Mouse (Mus musculus) frontal cortex, postnatal 10 days (tissue): ENCODE measurements at regions not wholly inside any gene's neighbourhood (a gene's known extent, or its start where the extent isn't known, plus 50 kb on each side); places are given as distances from the start of the nearest gene placed in this dataset.

ENCODE experiments used
- DNase-seq, 2 experiments: peaks; one replicate each; pipeline ENCODE4 v3.0.0; 2022; ENCODE audit warnings: low spot score in 2 of 2, mixed read lengths in 1 of 2

DNA sequence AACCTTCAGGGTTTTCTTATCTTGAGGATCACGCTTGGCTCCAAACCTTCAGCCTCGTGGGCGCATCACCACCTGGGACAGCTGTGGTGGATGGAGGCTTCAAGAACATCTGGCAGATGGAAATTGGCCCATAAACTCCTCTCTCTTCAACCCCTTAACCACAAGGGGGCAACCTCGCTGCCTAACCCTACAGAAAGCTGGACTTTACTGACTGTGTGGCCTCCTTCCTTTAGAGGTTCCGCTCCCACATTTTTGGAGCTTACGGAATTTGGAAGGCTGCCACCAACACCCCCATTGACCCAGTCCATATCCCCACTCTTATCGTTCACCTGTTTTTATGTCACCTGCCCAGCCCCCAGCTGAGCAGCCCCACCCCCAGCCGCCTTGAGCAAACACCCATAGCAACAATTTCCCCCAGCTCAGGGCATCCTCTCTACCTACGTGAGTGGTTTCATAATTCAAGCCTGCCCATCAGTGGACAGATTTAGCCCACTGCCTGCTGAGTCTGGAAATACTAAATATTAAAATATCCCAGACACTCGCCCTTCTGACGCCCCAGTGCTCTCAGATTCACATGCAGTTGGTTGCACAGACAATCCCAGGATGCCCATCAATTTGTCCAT is 167.0 kb upstream of the Slc22a22 start:
- DNase-seq, result no peak

- no peak for DNase-seq
Measured at GRCm38 (mm10) chr15:57639115-57639514, 161.7 kb upstream of the Slc22a22 start.

- DNase-seq, result peak in 1 of 2 experiments; percentile 48
Measured at GRCm38 (mm10) chr15:57633067-57633466, 155.6 kb upstream of the Slc22a22 start.

- DNase-seq, result no peak
Measured at GRCm38 (mm10) chr15:57632537-57632936, 155.1 kb upstream of the Slc22a22 start.

- DNase-seq, result no peak
Measured at GRCm38 (mm10) chr15:57618466-57618865, 141.0 kb upstream of the Slc22a22 start.

GRCm38 (mm10) chr15:57616880-57617391 is 139.5 kb upstream of the Slc22a22 start:
- DNase-seq, result no peak

- DNase-seq, result no peak
Measured at GRCm38 (mm10) chr15:57610006-57610405, 132.6 kb upstream of the Slc22a22 start.

DNA sequence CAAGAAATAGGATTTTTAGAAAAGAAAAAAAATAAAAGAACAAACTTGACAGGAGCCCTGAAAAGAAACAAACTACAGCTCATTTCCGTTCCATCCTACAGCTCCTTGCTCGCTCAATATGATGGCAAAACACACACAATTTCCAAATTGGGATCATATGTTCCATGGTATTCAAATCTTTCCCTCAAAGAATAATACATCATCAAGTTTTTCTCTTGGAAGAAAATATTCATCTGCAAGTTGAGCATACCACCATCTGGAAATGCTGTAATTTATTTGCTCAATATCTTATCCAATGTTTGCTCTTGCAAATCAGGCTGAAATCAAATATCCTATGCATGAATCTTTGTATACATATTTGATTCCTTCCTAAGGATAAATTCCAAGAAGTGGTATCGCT is 131.1 kb upstream of the Slc22a22 start:
- no peak for DNase-seq

DNA sequence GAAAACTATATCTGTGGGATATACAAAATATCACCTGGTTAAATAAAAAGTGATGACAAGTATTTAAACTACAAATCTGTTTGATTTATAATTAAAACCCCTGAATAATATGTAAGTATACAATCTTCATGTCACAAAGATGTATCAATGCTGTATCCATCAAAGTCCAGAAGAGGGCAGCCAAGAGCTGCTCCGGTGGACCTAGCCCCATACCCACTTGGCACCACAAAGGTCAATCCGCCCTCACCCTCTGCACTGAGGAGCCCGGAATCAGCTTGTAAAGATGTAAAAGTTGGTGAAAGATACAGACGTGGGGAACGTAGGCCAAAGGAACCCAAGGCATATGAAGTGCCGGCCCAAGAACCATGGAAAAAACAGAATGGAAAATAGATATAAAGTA is 123.1 kb upstream of the Slc22a22 start:
- peak in 1 of 2 experiments; percentile 37 for DNase-seq

DNA sequence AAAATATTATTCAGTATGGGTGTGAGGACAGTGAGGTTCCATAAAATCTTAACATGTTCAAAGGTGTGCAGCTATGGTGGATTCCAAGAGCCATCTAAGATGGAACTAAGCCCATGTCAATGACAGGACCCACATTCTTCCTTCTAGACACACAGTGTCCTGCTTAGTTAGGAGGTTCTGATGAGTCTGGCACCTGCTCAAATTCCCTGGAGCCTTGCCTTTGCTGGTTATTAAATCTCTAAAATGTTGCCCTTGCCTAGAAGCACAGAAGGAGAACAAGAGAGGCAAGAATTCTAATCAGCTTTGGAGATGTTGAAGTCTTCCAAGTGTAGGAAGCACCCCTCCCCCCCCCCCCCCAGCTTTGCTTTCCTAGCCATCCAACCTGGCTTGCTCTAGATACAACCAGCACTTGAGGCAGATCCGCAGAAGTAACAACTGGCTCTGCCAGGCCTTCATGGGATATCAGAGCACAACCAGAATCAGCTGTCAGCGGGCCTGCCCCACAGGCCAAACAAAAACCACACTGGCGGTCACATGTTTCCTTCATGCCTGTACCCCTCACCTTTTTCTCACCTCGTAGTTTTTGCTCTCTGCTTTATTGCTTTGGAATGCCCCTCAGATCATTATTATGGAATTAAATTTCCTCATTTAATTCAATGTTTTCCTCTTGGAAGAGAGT is 116.0 kb upstream of the Slc22a22 start:
- no peak for DNase-seq

GRCm38 (mm10) chr15:57590597-57591219 is 113.3 kb upstream of the Slc22a22 start:
- peak; percentile 13 to 16 for DNase-seq

- peak in 1 of 2 experiments; percentile 8 for DNase-seq
Measured at GRCm38 (mm10) chr15:57589404-57590377, 112.3 kb upstream of the Slc22a22 start.

DNA sequence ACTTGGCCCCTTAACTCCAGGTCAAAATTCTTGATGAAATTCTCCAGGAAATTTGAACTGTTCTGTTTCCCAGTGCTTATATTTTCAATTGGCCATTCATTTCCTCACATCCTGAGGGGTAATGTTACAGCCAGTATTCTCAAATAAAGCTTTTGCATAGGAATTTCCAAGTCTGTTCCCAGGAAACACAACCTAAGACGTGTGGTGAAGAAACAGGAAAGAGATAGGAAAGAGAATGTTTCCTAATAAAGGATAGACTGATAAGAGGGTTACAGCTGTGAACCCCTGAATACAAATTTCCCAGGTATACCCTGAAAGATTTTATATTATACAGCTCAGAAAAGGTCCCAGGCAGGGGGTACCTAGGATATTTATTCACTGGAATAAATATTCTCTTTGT is 108.0 kb upstream of the Slc22a22 start:
- DNase-seq, result no peak

GRCm38 (mm10) chr15:57584498-57584897 is 107.1 kb upstream of the Slc22a22 start:
- no peak for DNase-seq

DNA sequence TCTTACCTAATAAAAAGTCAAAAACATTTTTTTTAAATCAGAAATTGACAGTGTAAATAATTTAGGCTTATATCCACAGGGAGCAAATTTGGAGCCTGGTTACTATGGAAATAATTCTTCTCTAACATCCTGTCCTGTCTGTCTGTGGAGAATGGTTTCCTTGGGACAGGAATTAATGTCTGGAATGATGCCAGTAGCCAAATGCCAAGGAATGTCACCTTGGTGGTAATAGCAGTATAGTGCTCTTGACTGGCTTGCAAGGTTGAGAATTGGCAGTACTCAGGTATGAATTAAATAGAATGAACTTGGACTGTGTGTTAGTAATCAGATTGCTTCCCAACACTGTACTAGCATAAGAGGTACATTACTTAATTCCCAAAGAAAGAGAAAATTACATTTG is 103.8 kb upstream of the Slc22a22 start:
- no peak for DNase-seq

DNA sequence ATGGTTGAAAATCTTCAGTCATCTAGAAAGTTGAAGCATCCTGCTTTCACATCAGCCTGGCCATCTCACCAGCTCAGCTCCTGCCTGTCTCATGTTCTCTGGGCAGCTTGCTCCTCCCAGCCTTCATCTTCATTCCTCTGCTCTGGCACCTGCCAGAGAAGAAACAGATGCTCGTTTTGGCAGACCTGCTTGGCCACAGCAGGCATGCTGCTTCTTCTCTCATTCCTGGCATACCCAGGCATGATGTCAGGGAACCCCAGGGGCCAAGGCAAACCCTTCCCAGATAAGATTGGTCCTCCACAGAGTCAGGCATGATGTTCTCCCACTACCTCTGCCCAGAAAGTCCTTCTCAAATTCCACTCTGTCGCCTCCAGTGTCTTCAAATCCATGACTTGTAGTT is 101.4 kb upstream of the Slc22a22 start:
- DNase-seq, result no peak

GRCm38 (mm10) chr15:57574080-57574618 is 96.7 kb upstream of the Slc22a22 start:
- DNase-seq, result no peak

GRCm38 (mm10) chr15:57572460-57572859 is 95.0 kb upstream of the Slc22a22 start:
- no peak for DNase-seq

DNA sequence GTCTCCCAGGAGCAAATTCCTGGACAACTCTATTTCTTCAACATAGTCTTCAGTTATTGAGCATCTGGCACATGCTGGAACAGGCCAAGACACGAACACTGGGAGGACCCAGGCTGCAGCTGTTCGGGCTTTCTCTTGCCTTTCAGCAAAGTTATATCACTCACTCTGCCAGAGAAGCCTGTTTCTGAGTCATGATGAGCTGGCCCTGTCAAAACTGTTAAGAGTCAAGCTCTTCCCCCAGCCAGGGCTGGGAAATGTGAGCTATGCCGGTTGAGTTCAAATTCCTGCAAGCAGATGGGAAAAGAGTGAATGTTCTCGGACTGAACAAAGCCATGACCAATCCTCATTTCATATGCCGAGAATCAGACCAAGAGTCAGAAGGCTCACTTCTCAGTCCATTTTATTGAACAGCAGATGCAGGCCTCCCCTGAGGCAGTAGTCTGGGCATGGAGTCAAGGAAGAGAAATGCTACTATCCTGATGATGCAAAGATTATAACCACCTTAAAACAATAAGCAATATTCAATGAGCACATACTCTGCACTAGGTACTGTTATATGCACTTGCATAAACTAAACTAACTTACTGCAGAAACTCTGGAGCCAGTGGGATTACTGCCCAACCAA is 90.7 kb upstream of the Slc22a22 start:
- no peak for DNase-seq

DNA sequence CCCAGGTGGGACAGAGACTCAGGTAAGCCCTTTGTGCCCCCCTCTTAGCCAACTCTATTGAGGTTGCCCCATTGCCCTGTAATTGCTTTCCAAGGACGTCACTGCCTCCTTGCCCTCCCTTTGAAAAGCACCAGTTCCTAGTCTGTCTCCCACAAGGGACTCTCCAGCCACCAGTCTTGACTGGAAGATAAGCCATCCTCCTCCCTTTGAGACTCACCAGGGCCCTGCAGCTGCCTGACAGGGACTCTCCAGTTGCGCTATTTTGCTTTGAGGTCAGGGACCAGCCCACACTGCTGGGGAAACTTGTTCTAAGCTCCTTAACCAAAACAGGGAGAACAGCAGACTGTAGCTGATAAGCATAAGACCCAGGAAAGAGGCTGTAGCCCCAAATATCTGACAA is 69.7 kb upstream of the Slc22a22 start:
- DNase-seq, result no peak

- DNase-seq, result no peak
Measured at GRCm38 (mm10) chr15:57545141-57545540, 67.7 kb upstream of the Slc22a22 start.
